Mouse (Mus musculus): ENCODE data around the gene Plin4. TPM values are rescaled to one million over a fixed set of nuclear protein-coding genes. Genes with fewer than 3 reads are reported as not detected.
"Not testable (repeated sequence)": the region's sequence is repeated elsewhere in the genome, so short reads cannot be mapped to it uniquely, and the experiment has no call there.

Plin4 gene
- total RNA-seq, 2 experiments from 2014 or later: 135 to 136 TPM

DNA sequence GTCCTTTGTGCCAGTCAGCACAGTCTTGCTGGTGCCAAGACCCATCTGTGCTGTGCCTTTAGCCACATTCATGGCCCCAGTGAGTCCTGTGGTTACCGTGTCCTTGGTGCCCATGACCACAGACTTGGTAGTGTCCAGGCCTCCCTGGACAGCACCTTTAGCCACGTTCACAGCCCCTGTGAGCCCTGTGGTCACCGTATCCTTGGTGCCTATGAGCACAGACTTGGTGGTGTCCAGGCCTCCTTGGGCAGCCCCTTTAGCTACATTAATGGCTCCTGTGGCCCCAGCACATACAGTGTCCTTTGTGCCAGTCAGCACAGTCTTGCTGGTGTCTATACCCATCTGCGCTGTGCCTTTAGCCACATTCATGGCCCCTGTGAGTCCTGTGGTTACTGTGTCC lies 3.2 kb downstream of the Plin4 start:
- DNase-seq (ENCODE audit: low spot score); intact Hi-C loops (cut with DNase I): not testable (repeated sequence)

DNA sequence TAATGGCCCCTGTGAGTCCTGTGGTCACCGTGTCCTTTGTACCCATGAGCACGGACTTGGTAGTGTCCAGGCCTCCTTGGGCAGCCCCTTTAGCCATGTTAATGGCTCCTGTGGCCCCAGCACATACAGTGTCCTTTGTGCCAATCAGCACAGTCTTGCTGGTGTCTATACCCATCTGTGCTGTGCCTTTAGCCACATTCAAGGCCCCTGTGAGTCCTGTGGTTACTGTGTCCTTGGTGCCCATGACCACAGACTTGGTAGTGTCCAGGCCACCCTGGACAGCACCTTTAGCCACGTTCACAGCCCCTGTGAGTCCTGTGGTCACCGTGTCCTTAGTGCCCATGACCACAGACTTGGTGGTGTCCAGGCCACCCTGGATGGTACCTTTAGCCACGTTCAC lies 4.8 kb downstream of the Plin4 start:
- DNase-seq (ENCODE audit: low spot score); intact Hi-C loops (cut with DNase I): not testable (repeated sequence)

DNA sequence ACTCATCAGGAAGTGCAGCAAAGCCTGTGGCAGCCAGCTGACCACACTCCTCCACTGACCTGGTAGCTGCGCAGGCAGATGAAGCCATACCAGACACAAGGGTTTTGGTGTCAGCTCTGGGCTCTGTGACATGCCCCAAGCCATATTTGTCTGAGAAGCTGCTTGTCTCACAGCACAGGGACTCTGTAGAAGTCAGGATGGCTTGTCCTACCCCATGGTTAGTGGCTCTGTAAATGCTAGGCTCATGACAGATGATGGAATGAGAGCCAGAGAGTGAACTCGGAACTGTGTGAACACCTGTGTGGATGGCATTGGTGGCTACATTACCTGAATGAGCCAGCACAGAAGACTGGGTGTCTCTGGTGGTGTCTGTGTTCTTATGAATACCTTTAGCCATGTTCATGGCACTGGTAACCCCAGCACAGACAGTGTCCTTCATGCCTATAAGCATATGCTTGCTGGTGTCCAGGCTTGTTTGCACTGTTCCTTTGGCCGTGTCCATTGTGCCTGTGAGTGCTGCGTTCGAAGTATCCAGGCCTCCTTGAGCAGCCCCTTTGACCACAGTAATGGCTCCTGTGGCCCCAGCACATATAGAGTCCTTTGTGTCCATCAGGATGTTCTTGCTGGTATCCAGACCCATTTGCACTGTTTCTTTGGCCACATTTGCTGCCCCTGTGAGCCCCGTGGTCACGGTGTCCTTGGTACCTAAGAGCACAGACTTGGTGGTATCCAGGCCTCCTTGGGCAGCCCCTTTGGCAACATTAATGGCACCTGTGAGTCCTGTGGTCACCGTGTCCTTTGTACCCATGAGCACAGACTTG lies 5.9 kb downstream of the Plin4 start:
- intact Hi-C loops (cut with DNase I): no loop called here
- no peak for DNase-seq (ENCODE audit: low spot score)

DNA sequence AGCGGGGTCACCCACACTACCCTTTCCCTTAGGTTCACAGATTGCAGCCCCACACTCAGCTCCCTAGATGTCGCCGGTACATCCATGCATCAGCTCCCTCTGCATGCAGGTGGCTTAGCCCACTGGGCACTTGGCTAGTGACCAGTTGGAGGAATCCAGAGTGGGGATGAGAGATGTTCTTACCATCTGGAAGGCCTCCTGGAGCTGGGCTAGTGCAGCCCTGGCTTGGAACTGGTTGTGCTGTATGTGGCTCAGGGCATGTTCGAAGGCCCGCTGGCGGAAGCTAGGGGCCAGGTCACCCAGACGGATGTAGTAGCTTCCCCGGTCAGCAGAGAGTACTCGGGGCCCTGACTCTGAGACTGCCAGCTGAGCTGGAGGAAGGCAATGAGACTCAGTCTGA lies 6.7 kb downstream of the Plin4 start:
- no peak for DNase-seq (ENCODE audit: low spot score)
- intact Hi-C loops (cut with DNase I): no loop called here

DNA sequence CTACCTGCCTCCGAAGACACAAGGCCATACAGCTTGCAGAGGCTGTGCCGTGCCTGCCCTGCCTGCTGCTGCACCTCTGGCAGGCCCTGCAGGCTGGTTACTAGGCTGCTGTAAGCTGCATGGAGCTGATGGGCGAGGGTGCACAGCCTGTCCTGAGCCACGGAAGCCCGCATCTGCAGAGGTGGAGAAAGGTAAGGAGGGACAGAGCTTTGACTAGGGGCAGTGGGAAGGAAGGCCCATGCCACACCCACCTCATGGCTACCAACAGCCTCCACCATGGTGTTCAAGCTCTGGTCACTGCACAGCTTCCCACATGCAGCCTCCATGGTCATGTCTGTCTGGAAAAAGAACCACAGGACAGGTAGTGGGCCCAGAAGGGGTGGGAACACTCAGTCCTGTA lies 7.4 kb downstream of the Plin4 start:
- DNase-seq (ENCODE audit: low spot score): no peak
- intact Hi-C loops (cut with DNase I): no loop called here

DNA sequence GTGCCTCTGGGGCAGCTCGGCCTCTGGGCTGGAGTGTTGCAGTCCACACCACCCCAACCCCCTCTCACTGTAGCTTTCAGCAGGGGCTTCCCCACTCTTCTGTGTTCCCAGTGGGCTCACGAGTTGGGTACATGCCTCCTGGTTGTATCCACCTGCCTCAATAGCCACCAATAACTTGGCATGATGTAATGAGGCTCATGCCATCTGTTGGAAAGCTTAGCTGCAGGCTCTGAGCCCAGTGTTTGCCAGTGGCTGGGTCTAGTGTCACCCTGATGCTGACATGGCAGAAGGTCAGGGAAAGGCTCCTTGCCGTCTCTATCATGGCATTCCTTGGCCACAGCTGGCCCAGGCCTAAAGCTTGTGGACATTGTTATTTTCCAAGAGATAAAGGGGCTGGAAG lies 8.8 kb downstream of the Plin4 start:
- intact Hi-C loops (cut with DNase I): no loop called here

DNA sequence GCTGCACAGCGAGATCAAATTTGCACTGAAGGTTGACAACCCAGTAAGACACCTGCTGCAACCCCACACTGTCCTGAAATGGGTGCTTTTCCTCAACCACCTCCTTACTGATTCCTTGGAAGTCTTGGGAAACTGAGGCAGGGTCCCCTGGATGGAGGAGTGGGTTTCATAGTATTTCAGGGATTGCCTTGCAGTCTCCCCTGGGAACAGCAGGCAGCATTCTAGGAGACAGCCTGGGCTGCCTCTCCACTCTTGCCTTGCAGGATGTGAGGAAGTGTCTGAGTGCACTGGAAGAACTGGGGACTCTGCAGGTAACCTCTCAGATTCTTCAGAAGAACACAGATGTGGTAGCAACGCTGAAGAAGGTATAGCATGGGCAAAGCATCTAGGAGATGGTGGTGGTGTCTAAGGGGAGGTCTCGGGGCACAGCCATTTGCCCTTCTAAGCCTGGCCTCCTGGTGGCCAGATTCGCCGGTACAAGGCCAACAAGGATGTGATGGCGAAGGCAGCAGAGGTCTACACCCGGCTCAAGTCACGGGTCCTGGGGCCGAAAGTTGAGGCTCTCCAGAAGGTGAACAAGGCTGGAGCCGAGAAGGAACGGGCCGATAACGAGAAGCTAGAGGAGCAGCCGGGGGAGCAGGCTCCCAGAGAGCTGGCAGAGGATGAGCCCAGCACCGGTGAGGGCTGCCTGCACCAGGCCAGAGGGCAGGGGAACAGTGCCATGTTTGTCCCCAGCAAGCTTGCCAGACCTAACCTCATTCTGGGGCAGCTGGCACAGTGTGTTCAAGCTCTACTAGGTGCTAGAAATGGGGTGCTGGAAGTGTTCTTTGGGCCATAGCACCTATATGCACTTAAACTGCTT lies 10.7 kb downstream of the Plin4 start:
- no peak for DNase-seq (ENCODE audit: low spot score)
- intact Hi-C loops (cut with DNase I): no loop called here

More for the DNA sequence above, 8.8 kb downstream of the Plin4 start:
- DNase-seq (ENCODE audit: low spot score): no peak

DNA sequence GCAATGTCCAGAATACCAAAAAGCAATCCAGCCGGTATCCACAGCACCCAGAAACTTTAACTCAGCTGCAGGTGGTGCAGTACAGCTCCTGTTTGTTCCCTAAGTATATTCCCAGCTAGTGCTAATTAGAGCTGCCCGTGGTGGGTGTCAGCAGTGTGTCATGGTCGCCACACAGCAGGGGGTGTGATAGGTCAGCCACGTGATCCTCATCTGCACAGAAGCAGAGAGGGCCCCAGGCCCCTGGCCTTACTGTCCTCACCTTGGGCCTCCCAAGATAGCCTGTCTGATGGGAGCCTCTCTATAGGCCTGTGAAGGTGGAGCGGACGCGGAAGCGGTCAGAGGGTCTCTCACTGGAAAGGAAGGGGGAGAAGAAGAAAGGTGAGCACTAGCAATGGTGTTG lies 11.4 kb downstream of the Plin4 start:
- DNase-seq (ENCODE audit: low spot score): no peak
- intact Hi-C loops (cut with DNase I): no loop called here

DNA sequence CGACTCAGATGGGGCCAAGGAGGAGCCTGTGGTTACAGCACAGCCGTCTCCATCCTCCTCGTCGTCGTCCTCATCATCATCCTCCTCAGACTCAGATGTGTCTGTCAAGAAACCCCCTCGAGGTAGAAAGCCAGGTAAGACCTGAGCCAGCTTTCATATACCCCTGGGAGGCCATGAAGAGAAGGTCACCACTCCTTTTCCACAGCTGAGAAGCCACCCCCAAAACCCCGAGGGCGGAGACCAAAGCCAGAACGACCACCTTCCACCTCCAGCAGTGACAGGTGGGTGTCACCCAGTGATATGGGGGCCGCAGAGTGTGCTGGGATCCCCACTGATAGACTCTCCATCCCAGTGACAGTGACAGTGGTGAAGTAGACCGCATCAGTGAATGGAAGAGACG lies 12.7 kb downstream of the Plin4 start:
- DNase-seq (ENCODE audit: low spot score): no peak
- intact Hi-C loops (cut with DNase I): no loop called here

DNA sequence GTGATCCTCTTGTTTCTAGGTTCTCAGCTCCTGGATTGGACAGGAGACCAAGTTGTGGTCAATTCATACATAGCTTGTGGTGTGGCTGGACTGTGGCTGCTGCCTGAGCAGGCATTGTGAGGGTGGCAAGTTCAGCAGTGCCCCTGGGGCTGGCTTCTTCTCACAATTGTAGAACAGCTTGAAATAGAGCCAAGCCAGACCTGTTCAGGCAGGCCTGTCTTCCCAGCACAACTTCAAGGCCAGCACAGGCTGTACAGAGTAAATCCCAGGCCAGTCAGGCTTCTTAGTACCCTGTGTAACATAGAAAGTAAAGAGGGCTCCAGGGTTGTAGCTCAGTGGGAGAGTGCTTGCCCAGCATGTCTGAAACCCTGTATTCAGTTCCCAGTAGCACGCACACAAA lies 16.8 kb downstream of the Plin4 start:
- DNase-seq (ENCODE audit: low spot score): no peak
- intact Hi-C loops (cut with DNase I): no loop called here

DNA sequence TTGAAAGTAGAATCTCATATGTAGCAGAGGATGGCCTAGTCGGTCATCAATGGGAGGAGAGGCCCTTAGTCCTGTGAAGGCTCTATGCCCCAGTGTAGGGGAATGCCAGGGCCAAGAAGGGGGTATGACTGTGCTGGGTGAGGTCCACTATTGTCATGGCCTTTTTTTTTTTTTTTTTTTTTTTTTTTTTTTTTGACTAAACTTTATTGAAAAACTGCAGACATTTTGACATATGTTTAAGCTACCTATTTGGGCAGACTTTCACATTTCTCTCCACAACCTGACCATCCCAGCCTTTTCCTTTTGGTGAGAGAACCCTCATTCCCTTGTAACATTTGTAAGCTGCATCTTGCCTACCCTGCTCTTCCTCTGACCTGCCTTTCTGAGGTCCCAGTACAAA lies 17.3 kb downstream of the Plin4 start:
- DNase-seq (ENCODE audit: low spot score): no peak
- intact Hi-C loops (cut with DNase I): no loop called here

DNA sequence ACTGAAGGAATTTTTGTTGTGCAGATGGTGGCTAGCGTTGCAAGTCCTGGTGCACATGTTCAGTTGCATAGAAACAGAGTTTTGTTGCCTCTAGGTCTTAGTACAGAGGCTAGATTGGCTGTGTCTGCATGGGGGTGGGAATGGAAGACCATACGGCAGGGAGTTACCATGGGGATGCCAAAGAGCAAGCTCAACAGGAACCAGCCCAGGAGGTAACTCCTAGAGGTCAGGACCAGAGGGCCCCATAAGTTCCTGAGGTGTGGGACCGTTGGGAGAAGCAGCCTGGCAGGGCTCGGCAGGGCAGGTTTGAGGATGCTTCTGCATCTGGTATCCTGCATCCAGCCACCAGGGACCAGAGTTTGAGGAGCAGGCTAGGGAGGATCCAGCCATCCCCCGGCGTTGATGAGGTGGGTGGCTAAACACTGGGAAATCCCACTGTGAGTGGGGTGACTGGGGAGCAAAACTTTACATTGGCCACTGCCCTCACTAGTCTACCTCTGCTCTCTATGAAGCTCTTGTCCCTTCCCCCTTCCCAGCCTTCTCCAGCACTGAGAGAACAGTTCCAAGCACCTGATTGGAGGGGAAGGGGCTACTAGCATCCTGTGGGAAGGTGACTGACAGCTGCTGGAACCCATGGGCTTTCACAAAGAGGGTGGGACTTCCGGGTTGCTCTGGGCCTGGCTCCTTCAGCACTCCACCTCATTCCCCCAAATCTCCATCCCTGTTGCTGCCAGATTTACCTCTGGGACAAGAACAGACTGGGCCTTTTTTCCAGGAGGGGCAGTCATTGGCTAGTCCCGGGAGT lies 28.6 kb downstream of the Plin4 start:
- intact Hi-C loops (cut with DNase I): no loop called here
- no peak for DNase-seq (ENCODE audit: low spot score)

DNA sequence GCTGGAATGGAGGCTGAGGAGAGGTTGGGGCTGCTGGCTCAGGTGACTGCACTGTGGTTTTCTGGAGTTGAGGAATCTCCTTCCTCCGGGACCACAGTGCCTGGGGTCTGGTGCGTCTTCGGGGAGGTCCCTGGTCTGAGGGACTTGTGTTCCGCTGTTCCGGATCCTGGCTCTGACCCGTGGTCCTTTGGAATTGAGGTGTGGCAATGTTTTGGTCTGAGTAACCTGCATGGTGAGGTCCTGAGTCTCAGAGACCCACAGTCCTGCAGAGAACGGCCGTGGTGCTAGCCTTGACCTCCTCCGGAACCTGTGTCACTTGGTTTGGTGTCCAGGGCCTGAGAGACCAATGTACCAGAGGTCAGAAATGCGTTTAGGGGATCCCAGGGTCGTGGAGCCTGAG lies 29.7 kb downstream of the Plin4 start:
- intact Hi-C loops (cut with DNase I): no loop called here
- no peak for DNase-seq (ENCODE audit: low spot score)

DNA sequence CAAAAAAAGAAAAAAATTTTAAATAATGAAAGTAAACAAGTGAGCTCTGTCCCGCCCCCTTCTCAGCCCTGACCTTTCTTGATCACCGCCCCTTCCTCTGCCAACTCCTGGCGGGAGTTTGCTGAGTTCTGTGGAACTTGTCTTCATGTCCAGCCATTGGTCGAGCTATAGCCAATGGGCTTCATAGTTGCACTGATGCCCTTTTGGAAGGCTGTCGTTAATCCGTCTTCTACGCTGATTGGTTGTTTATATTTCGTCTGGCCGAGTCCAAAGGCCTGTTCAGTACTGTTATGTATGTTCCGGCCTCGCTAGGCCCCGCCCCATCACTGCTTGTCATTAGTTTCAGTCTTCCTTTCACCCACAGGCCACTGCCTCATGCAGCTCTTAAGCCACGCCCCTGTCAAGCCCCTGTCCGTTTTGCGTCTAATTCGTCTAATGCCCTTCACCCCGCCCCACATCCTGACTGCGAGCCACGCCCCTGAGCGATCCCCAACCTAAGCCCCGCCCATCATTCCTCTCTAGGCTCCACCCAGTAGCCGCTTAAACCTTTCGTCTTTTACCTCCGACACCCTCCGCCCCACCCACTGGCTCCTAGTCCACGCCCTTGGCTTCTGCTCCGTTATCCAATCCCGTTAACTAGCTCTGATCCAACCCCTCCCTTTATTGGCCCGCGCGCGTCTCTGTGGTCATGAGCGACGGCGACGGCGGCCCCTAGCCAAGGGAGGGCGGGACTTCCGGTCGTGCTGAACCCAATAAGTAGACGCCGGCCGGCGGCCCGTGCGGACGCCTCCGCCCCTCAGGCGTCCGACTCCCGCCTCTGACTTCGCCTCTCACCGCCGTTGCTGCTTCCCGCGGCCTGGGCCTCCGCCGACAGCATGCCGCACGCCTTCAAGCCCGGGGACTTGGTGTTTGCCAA lies 30.5 kb downstream of the Plin4 start, which contains the start of gene Hdgfl2:
TSS of gene Hdgfl2 (plus strand) at position 755 of the 916 bp plus-strand sequence.
- peak; percentile 100 for DNase-seq (ENCODE audit: low spot score)
- intact Hi-C loops (cut with DNase I): no loop called here

DNA sequence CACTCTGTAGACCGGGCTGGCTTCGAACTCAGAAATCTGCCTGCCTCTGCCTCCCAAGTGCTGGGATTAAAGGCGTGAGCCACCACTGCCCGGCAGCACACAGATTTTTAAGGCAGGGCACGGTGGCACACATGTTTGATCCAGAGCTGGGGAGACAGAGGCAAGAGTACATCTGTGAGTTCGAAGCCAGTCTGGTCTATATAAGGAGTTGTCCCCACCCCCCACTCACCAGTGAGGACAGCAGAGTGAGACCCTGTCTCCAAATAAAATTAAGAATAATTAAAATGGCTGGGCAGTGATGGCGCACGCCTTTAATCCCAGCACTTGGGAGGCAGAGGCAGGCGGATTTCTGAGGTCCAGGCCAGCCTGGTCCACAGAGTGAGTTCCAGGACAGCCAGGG lies 31.2 kb downstream of the Plin4 start:
- DNase-seq (ENCODE audit: low spot score); intact Hi-C loops (cut with DNase I): not testable (repeated sequence)

DNA sequence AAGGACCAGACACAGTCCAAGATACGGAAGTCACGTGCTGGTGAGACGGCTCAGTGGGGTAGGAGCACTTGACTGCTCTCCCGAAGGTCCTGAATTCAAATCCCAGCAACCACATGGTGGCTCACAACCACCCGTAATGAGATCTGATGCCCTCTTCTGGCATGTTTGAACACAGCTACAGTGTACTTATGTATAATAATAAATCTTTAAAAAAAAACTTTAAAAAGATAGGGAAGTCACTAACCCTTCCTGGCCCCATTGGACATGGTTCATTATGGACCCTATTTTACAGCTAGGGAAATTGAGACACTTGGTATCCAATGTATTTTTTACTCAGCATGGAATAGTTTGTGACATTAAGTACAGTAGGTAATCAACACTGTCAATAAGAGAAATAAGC lies 32.1 kb downstream of the Plin4 start:
- no peak for DNase-seq (ENCODE audit: low spot score)
- intact Hi-C loops (cut with DNase I): no loop called here

DNA sequence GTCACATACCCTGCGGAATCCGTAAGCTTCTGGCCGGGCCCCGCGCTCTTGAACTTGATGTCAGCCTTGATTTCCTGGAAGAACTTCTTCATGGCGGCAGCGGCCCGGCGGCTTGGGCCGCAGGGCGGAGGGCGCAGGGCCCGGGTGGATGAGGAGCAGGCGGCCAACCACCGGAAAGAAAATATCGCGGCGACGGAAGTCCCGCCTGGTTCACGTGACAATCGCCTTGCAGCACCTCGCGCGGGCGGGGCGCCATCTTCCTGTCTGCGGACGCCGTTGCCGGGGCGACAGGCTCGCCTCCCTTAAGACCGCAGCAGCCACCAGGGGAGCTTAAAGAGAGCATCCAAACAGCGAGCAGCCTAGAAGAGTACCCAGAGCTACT lies 34.8 kb downstream of the Plin4 start, which contains the start of gene Ubxn6:
TSS of gene Ubxn6 (minus strand) at position 202 of the 382 bp plus-strand sequence.
- intact Hi-C loops (cut with DNase I): no loop called here
- peak; percentile 93 for DNase-seq (ENCODE audit: low spot score)

DNA sequence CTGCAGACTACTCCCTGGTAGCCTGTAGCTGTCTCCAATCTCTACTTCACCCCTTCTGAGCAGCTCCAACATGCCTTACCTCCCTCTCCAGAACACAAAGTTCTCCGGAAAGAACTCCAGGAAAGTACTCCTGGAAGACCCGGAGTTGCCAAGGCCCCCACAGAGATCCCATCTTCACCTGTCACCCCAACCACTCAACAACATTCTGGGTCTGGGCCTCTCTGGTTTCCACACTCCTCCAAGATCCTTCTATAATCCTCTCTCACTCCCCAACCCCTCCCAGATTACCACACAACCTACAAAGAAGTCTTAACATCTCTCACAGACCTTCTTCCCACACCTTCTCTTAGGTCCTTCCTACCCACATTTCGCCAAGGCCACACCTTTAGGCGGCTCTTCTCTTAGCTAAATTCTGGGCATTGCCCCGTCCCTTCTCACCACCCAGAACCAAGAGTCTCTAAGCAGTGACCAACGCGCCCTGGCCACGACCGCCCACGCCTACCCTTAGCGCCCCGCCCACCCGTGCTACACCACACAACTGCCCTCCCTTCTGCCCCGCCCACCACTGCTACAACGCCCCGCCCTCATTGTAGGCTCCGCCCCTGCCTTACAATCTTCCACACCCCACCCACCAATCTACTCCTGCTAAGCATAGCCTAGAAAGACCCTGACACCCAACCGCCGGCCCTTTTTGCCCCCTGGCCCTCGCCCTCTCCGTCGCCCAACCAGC lies 35.3 kb downstream of the Plin4 start:
- intact Hi-C loops (cut with DNase I): no loop called here
- peak; percentile 68 for DNase-seq (ENCODE audit: low spot score)

DNA sequence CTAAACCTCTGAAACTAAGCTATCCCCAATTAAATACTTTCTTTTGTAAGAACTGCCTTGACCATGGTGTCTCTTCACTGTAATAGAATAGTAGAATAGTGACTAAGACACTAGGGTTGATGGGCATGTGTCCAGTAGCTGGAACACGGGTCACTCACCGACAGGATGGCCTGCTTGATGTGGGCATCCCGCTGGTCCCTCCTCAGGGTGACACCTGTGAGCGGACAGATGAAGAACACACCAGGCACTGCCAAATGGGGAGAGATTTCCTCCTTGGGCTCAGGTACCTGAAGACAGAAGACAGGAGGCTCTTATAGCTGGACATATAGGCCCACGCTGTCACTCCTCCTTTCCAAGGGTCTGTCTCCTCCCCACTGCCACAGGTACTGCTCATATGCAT lies 37.4 kb downstream of the Plin4 start:
- intact Hi-C loops (cut with DNase I): no loop called here
- DNase-seq (ENCODE audit: low spot score): no peak

All from heart, postnatal 25 days (tissue).